Mouse (Mus musculus): ENCODE measurements around the gene Gemin5. TPM values are rescaled to one million over a fixed set of nuclear protein-coding genes. Genes with fewer than 3 reads are reported as not detected.

The Gemin5 gene
- polyA plus RNA-seq, 1 experiment from 2014 or later, result 5.3 TPM

- TF ChIP-seq CTCF (IDR thresholded peaks at IDR 0.05; ENCODE audit: low read depth) (no peak), EP300 (IDR thresholded peaks at IDR 0.05; ENCODE audit: low read depth) (no peak)
- Histone ChIP-seq H3K4me2 (ENCODE audit: low read depth, low read length) (no peak overlapping the region), H3K9ac (replicated peaks) (no peak overlapping the region), H3K27me3 (ENCODE audit: insufficient read depth, low read length) (no peaks in the 10 kb centered on the region), H3K36me3 (replicated peaks; ENCODE audit: insufficient read depth, low read length) (peaks cover 69% of the 10 kb centered on the region), H3K4me3 (ENCODE audit: low read depth, low read length) (no peak overlapping the region), H3K4me1 (ENCODE audit: insufficient read depth) (no peaks in the 10 kb centered on the region), H3K27ac (ENCODE audit: low read depth) (no peak overlapping the region), H3K9me3 (ENCODE audit: low read length) (no peaks in the 10 kb centered on the region)
- DNase-seq (no peak), ATAC-seq (no peak)
- WGBS (ENCODE audit: insufficient replicate concordance), result 42% methylated on average over 1 of the region's 1 CpGs
These were observed 51.8 kb downstream of the Gemin5 start for GRCm38 (mm10) chr11:58116560-58116959.

DNA sequence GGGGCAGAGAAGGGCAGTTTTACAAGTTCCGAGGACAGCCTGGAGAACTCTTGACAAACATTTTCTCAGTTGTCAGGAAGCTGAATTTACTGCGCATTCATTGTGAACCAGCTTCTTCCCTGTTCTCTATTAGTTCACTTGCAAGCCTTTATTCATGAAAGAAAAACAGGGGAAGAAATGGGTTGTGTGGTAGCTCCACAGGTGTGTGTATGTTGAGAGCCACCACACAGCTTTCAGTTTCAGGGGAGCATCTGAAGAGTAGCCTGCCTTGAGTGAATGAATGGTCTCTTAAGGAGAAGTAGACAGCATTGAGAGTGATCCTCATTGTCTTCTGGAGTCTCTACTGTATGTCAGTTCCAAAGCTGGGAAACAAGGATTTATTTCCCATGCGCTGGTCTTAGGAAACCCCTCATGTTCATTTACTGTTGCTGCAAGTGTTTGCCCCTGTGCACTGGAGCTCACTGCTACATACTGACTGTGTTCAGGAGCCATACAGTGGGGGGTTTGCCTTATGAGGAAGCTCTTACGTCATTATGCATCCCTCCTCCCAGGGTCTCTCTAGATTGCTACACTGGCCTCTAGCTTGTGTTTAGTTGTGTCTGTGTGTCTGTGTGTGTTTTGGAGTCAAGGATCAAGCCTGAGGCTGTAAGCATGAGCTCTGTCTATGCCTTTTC lies 60.5 kb downstream of the Gemin5 start:
- Histone ChIP-seq H3K4me2 (ENCODE audit: low read depth, low read length) (no peak overlapping the region), H3K9ac (replicated peaks) (no peak overlapping the region), H3K4me1 (ENCODE audit: insufficient read depth) (peaks cover 18% of the 10 kb centered on the region), H3K27ac (ENCODE audit: low read depth) (no peak overlapping the region), H3K4me3 (ENCODE audit: low read depth, low read length) (no peak overlapping the region), H3K27me3 (ENCODE audit: insufficient read depth, low read length) (no peaks in the 10 kb centered on the region), H3K36me3 (replicated peaks; ENCODE audit: insufficient read depth, low read length) (peaks cover 19% of the 10 kb centered on the region), H3K9me3 (ENCODE audit: low read length) (no peaks in the 10 kb centered on the region)
- 72% methylated on average over 4 of the region's 4 CpGs for WGBS (ENCODE audit: insufficient replicate concordance)
- no peak for ATAC-seq
- no peak for DNase-seq
- no peak for TF ChIP-seq CTCF (IDR thresholded peaks at IDR 0.05; ENCODE audit: low read depth)
- TF ChIP-seq EP300 (IDR thresholded peaks at IDR 0.05; ENCODE audit: low read depth), result no peak

- H3K27ac ChIP-seq (ENCODE audit: low read depth), result no peak overlapping the region
- H3K4me1 ChIP-seq (ENCODE audit: insufficient read depth), result peaks cover 18% of the 10 kb centered on the region
- TF ChIP-seq CTCF (IDR thresholded peaks at IDR 0.05; ENCODE audit: low read depth) (peak; percentile 17; the same call in 1 of the 2 replicates), EP300 (IDR thresholded peaks at IDR 0.05; ENCODE audit: low read depth) (no peak)
- no peak overlapping the region for H3K4me2 ChIP-seq (ENCODE audit: low read depth, low read length)
- H3K4me3 ChIP-seq (ENCODE audit: low read depth, low read length), result no peak overlapping the region
- H3K36me3 ChIP-seq (replicated peaks; ENCODE audit: insufficient read depth, low read length), result peaks cover 19% of the 10 kb centered on the region
- H3K9me3 ChIP-seq (ENCODE audit: low read length), result no peaks in the 10 kb centered on the region
- no peak overlapping the region for H3K9ac ChIP-seq (replicated peaks)
- ATAC-seq (no peak), DNase-seq (no peak)
- 56% methylated on average over 3 of the region's 3 CpGs for WGBS (ENCODE audit: insufficient replicate concordance)
- no peaks in the 10 kb centered on the region for H3K27me3 ChIP-seq (ENCODE audit: insufficient read depth, low read length)
These were observed 61.3 kb downstream of the Gemin5 start for GRCm38 (mm10) chr11:58107009-58107408.

GRCm38 (mm10) chr11:58104351-58104791 lies 64.0 kb downstream of the Gemin5 start:
- Histone ChIP-seq H3K4me2 (ENCODE audit: low read depth, low read length) (peak overlapping the region; percentile 88), H3K9ac (replicated peaks) (peak overlapping the region; percentile 90), H3K27me3 (ENCODE audit: insufficient read depth, low read length) (no peaks in the 10 kb centered on the region), H3K4me1 (ENCODE audit: insufficient read depth) (peaks cover 18% of the 10 kb centered on the region), H3K27ac (ENCODE audit: low read depth) (peak overlapping the region; percentile 98), H3K4me3 (ENCODE audit: low read depth, low read length) (peak overlapping the region; percentile 85), H3K9me3 (ENCODE audit: low read length) (no peaks in the 10 kb centered on the region), H3K36me3 (replicated peaks; ENCODE audit: insufficient read depth, low read length) (no peaks in the 10 kb centered on the region)
- peak; percentile 29 for ATAC-seq
- WGBS (ENCODE audit: insufficient replicate concordance), result 1% methylated on average over 24 of the region's 24 CpGs
- peak; percentile 66 for DNase-seq
- TF ChIP-seq CTCF (IDR thresholded peaks at IDR 0.05; ENCODE audit: low read depth) (no peak), EP300 (IDR thresholded peaks at IDR 0.05; ENCODE audit: low read depth) (no peak)

GRCm38 (mm10) chr11:58103697-58104306 lies 64.5 kb downstream of the Gemin5 start, which contains the start of gene Cnot8:
Cnot8 (plus strand) TSS chr11:58104153.
- Histone ChIP-seq H3K4me1 (ENCODE audit: insufficient read depth) (peaks cover 18% of the 10 kb centered on the region), H3K27ac (ENCODE audit: low read depth) (peak within 1 kb of the TSS; percentile 98), H3K4me3 (ENCODE audit: low read depth, low read length) (peak within 1 kb of the TSS; percentile 85), H3K9me3 (ENCODE audit: low read length) (no peaks in the 10 kb centered on the region), H3K36me3 (replicated peaks; ENCODE audit: insufficient read depth, low read length) (no peaks in the 10 kb centered on the region), H3K4me2 (ENCODE audit: low read depth, low read length) (peak within 1 kb of the TSS; percentile 88), H3K9ac (replicated peaks) (peak within 1 kb of the TSS; percentile 90), H3K27me3 (ENCODE audit: insufficient read depth, low read length) (no peaks in the 10 kb centered on the region)
- DNase-seq (peak; percentile 99), ATAC-seq (peak; percentile 99)
- WGBS (ENCODE audit: insufficient replicate concordance), result 2% methylated on average over 55 of the region's 55 CpGs
- TF ChIP-seq CTCF (IDR thresholded peaks at IDR 0.05; ENCODE audit: low read depth) (no peak), EP300 (IDR thresholded peaks at IDR 0.05; ENCODE audit: low read depth) (no peak)

- Histone ChIP-seq H3K27ac (ENCODE audit: low read depth) (peak overlapping the region; percentile 75; the same call in 1 of the 2 replicates), H3K36me3 (replicated peaks; ENCODE audit: insufficient read depth, low read length) (no peaks in the 10 kb centered on the region), H3K9me3 (ENCODE audit: low read length) (no peaks in the 10 kb centered on the region), H3K4me2 (ENCODE audit: low read depth, low read length) (peak overlapping the region; percentile 88), H3K9ac (replicated peaks) (peak overlapping the region; percentile 7; the same call in 1 of the 2 replicates), H3K27me3 (ENCODE audit: insufficient read depth, low read length) (no peaks in the 10 kb centered on the region), H3K4me3 (ENCODE audit: low read depth, low read length) (peak overlapping the region; percentile 85; the same call in 1 of the 2 replicates), H3K4me1 (ENCODE audit: insufficient read depth) (peaks cover 18% of the 10 kb centered on the region)
- 66% methylated on average over 13 of the region's 13 CpGs for WGBS (ENCODE audit: insufficient replicate concordance)
- TF ChIP-seq CTCF (IDR thresholded peaks at IDR 0.05; ENCODE audit: low read depth) (no peak), EP300 (IDR thresholded peaks at IDR 0.05; ENCODE audit: low read depth) (no peak)
- ATAC-seq (peak; percentile 1), DNase-seq (no peak)
These were observed 65.0 kb downstream of the Gemin5 start for GRCm38 (mm10) chr11:58103344-58103653.
